Mouse (Mus musculus) activated CD4-positive, CD25-positive, alpha-beta regulatory T cell, adult 4 months (primary cell): ENCODE results near the gene Crebbp. TPM values are rescaled to one million over a fixed set of nuclear protein-coding genes. Genes with fewer than 3 reads are reported as not detected.

Experiments used
- ATAC-seq: one replicate; pipeline ENCODE4 v1.8.0; 2017
- polyA plus RNA-seq, 2 experiments: library from polyadenylated mRNA; unstranded; fragments of 100-300 nt; shearing (Covaris generic); gene quantifications; one replicate each; pipeline ENCODE4 v1.2.1; 2017

The Crebbp gene
- polyA plus RNA-seq, 2 experiments from 2014 or later, result 60.0 to 61.2 TPM

GRCm38 (mm10) chr16:4040206-4040605 lies 173.6 kb downstream of the Crebbp start:
- no peak for ATAC-seq

- ATAC-seq, result no peak
These were observed 176.1 kb downstream of the Crebbp start for GRCm38 (mm10) chr16:4037690-4038089.

- no peak for ATAC-seq
These were observed 177.0 kb downstream of the Crebbp start, which contains the start of gene Dnase1 for GRCm38 (mm10) chr16:4036807-4037206. Dnase1 (plus strand) TSS chr16:4036942.

- ATAC-seq, result no peak
These were observed 178.2 kb downstream of the Crebbp start for GRCm38 (mm10) chr16:4035575-4035974.

GRCm38 (mm10) chr16:4034476-4034875 lies 179.3 kb downstream of the Crebbp start:
- no peak for ATAC-seq

- no peak for ATAC-seq
These were observed 179.8 kb downstream of the Crebbp start for GRCm38 (mm10) chr16:4033971-4034370.

- ATAC-seq, result no peak
These were observed 181.5 kb downstream of the Crebbp start for GRCm38 (mm10) chr16:4032341-4032748.

GRCm38 (mm10) chr16:4031441-4032274 lies 182.1 kb downstream of the Crebbp start:
- ATAC-seq, result no peak

Other genes with a start within 250 kb of the Crebbp start
- 10 to 100 TPM; 60.0 to 64.2 TPM for gene Nlrc3, start 237.4 kb downstream of the Crebbp start, polyA plus RNA-seq
- 10 to 100 TPM; 15.2 to 22.2 TPM for gene Slx4, start 210.2 kb downstream of the Crebbp start, polyA plus RNA-seq
- gene Dnase1, start 177.1 kb downstream of the Crebbp start, polyA plus RNA-seq, result 1 to 10 TPM; 3.4 to 4.5 TPM
- gene Trap1, start 136.2 kb downstream of the Crebbp start, polyA plus RNA-seq, result 10 to 100 TPM; 59.4 to 74.5 TPM
- under 1 TPM; 0.36 to 0.40 TPM for gene Adcy9, start 206.5 kb upstream of the Crebbp start, polyA plus RNA-seq